Mouse (Mus musculus): Measurements from ENCODE around the gene Sprtn.

DNA sequence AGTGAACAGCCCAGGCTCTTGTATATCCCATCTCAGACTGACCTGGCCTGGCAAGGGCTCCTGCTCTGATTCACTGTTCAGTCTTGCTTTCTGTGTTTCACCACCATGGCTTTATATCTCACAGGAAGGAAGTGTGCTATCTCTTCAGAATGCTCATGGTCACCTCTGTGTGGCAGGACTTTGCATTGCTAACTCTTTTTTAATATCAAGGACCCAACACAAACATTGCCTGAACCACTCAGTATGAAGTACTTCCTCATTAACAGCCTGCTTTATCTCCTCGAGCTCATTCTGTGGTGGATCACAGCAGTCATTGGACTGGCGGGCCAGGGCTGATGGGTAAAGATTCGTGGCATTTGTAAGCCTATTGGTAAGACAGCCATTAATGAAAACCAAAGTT, 31.0 kb upstream of the Sprtn start:
- no peak for TF ChIP-seq CTCF (conservative IDR thresholded peaks at IDR 0.05; ENCODE audit: insufficient read depth, insufficient read length, low read depth, low read length)
- no peak for TF ChIP-seq POLR2A (IDR thresholded peaks at IDR 0.05; ENCODE audit: low read depth, low read length)
